Mouse (Mus musculus): ENCODE measurements around the gene Cdipt.

DNA sequence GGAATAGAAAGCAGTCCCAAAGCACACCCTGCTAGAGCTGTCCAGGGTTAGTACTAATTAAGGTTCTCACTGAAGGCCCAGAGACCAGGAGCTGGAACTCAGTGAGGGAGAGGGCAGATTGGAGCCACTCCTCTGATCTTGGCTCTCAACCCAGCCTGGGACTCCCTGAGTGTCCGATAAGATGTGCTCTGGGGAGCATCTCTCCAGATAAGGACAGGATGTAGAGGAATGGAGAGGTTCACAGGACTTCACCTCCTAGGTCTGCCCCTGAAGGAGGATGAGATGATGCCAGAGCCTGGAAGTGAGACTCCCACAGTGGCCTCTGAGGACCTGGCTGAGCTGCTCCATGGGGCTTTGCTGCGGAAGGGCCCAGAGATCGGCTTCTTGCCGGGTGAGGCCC lies 24.0 kb upstream of the Cdipt start:
- TF ChIP-seq POLR2A (IDR thresholded peaks at IDR 0.05; ENCODE audit: insufficient read depth, low read depth, low read length), result no peak
- no peak for TF ChIP-seq CTCF (IDR thresholded peaks at IDR 0.05; ENCODE audit: insufficient read depth, low read depth, low read length)

All from olfactory bulb, adult 2 months (tissue).